Mouse (Mus musculus) embryonic facial prominence, embryonic 15.5 days (tissue): Measurements from ENCODE around the gene Slc25a25. TPM values are rescaled to one million over a fixed set of nuclear protein-coding genes. Genes with fewer than 3 reads are reported as not detected.

Experiments
- ATAC-seq: fragments of 200-750 bp; cut with Nextera tagmentation; 2 replicates; pipeline ENCODE4 v1.8.0; 2017; ENCODE audit warnings: low read depth, moderate TSS enrichment; ENCODE audit not compliant: insufficient number of reproducible peaks, low FRiP score, low TSS enrichment
- H3K27ac ChIP-seq: fragments of 300-500 bp; sonication (generic); replicated peaks from 2 replicates; pipeline ENCODE4 v1.5.1; 2015; ENCODE audit warnings: mild to moderate bottlenecking, inconsistent platforms
- H3K27me3 ChIP-seq: fragments of 300-500 bp; sonication (generic); 2 replicates; pipeline ENCODE4 v1.6.1; 2015; ENCODE audit warnings: inconsistent platforms
- H3K36me3 ChIP-seq: fragments of 300-500 bp; sonication (generic); 2 replicates; pipeline ENCODE4 v1.6.1; 2015; ENCODE audit warnings: mild to moderate bottlenecking, inconsistent platforms
- H3K4me1 ChIP-seq: fragments of 300-500 bp; sonication (generic); 2 replicates; pipeline ENCODE4 v1.6.1; 2015; ENCODE audit warnings: inconsistent platforms
- H3K4me2 ChIP-seq: fragments of 300-500 bp; sonication (generic); replicated peaks from 2 replicates; pipeline ENCODE4 v1.6.1; 2015; ENCODE audit warnings: mild to moderate bottlenecking, inconsistent platforms
- H3K4me3 ChIP-seq: fragments of 300-500 bp; sonication (generic); replicated peaks from 2 replicates; pipeline ENCODE4 v1.5.1; 2015; ENCODE audit warnings: mild to moderate bottlenecking, inconsistent platforms
- H3K9ac ChIP-seq: fragments of 300-500 bp; sonication (generic); 2 replicates; pipeline ENCODE4 v1.6.1; 2015; ENCODE audit warnings: inconsistent platforms
- H3K9me3 ChIP-seq: fragments of 300-500 bp; sonication (generic); replicated peaks from 2 replicates; pipeline ENCODE4 v1.6.1; 2016; ENCODE audit warnings: inconsistent platforms
- WGBS: fragments of 180-500 bp; shearing (Covaris S2); methylation state at CpG from one replicate; pipeline ENCODE4 v1.1.7; 2015; 5-methylcytosine and 5-hydroxymethylcytosine counted together
- polyA plus RNA-seq: library from polyadenylated mRNA; unstranded; fragments of >200 nt; fragmentation: Nextera tagmentation; extraction: Ambion mirVana; gene quantifications from 2 replicates; pipeline ENCODE4 v1.2.1, GENCODE M21; 2015

Slc25a25 gene
- polyA plus RNA-seq, 1 experiment from 2014 or later: 22.1 TPM

- ATAC-seq: no peak
- WGBS: 81% methylated on average over 10 of the region's 10 CpGs
- Histone ChIP-seq H3K27ac (no peak overlapping the region), H3K9ac (no peak overlapping the region), H3K4me2 (no peak overlapping the region), H3K9me3 (no peaks in the 10 kb centered on the region), H3K36me3 (peaks cover 90% of the 10 kb centered on the region), H3K4me3 (no peak overlapping the region), H3K4me1 (no peaks in the 10 kb centered on the region), H3K27me3 (no peaks in the 10 kb centered on the region)
These were observed 77.1 kb downstream of the Slc25a25 start for GRCm38 (mm10) chr2:32374191-32374590.

GRCm38 (mm10) chr2:32367315-32367714 is 83.9 kb downstream of the Slc25a25 start:
- WGBS: 95% methylated on average over 5 of the region's 5 CpGs
- no peak for ATAC-seq
- Histone ChIP-seq H3K36me3 (peaks cover 61% of the 10 kb centered on the region), H3K4me3 (no peak overlapping the region), H3K9me3 (no peaks in the 10 kb centered on the region), H3K27me3 (no peaks in the 10 kb centered on the region), H3K27ac (no peak overlapping the region), H3K4me1 (peaks cover 11% of the 10 kb centered on the region), H3K4me2 (no peak overlapping the region), H3K9ac (no peak overlapping the region)

Other genes starting within 250 kb of the Slc25a25 start
- 25.1 and 26.3 TPM in 2 replicates for gene Pomt1, start 214.9 kb downstream of the Slc25a25 start, polyA plus RNA-seq
- 66.9 and 67.1 TPM in 2 replicates for gene Uck1, start 191.3 kb downstream of the Slc25a25 start, polyA plus RNA-seq
- 31.6 and 33.9 TPM in 2 replicates for gene Golga2, start 164.1 kb downstream of the Slc25a25 start, polyA plus RNA-seq
- gene Swi5, start 163.4 kb downstream of the Slc25a25 start, polyA plus RNA-seq: 450 and 462 TPM in 2 replicates
- 54.6 and 57.3 TPM in 2 replicates for gene Ciz1, start 99.1 kb downstream of the Slc25a25 start, polyA plus RNA-seq
- 30.7 and 31.5 TPM in 2 replicates for gene Dnm1, start 98.1 kb downstream of the Slc25a25 start, polyA plus RNA-seq
- 71.6 and 71.9 TPM in 2 replicates for gene 1110008P14Rik, start 69.5 kb downstream of the Slc25a25 start, polyA plus RNA-seq
- gene Lcn2, start 63.2 kb downstream of the Slc25a25 start, polyA plus RNA-seq: 5.6 and 6.5 TPM in 2 replicates
- gene Ptges2, start 55.5 kb downstream of the Slc25a25 start, polyA plus RNA-seq: 28.3 and 29.8 TPM in 2 replicates
- 6.2 and 6.5 TPM in 2 replicates for gene Naif1, start 988 bp downstream of the Slc25a25 start, polyA plus RNA-seq
- gene Fam102a, start 83.9 kb upstream of the Slc25a25 start, polyA plus RNA-seq: 19.5 and 21.0 TPM in 2 replicates
- gene Dpm2, start 119.4 kb upstream of the Slc25a25 start, polyA plus RNA-seq: 113 and 119 TPM in 2 replicates
- gene Pip5kl1, start 123.4 kb upstream of the Slc25a25 start, polyA plus RNA-seq: 0.53 and 0.94 TPM in 2 replicates
- 0.11 and 0.12 TPM in 2 replicates for gene 9430097D07Rik, start 124.2 kb upstream of the Slc25a25 start, polyA plus RNA-seq
- gene St6galnac4, start 135.7 kb upstream of the Slc25a25 start, polyA plus RNA-seq: 34.8 and 36.5 TPM in 2 replicates
- gene St6galnac6, start 148.3 kb upstream of the Slc25a25 start, polyA plus RNA-seq: 26.9 and 27.7 TPM in 2 replicates
- 67.9 and 83.8 TPM in 2 replicates for gene Ak1, start 170.3 kb upstream of the Slc25a25 start, polyA plus RNA-seq
- gene Eng, start 195.2 kb upstream of the Slc25a25 start, polyA plus RNA-seq: 83.8 and 86.3 TPM in 2 replicates